Mouse (Mus musculus): Measurements from ENCODE around the gene Ccdc9. TPM values are rescaled to one million over a fixed set of nuclear protein-coding genes. Genes with fewer than 3 reads are reported as not detected.
A peak's percentile ranks its signal among the peaks of the same experiment; 100 is the strongest.

The Ccdc9 gene
- total and polyA plus RNA-seq, 3 experiments: 63.6 to 97.1 TPM; not detected in 1

DNA sequence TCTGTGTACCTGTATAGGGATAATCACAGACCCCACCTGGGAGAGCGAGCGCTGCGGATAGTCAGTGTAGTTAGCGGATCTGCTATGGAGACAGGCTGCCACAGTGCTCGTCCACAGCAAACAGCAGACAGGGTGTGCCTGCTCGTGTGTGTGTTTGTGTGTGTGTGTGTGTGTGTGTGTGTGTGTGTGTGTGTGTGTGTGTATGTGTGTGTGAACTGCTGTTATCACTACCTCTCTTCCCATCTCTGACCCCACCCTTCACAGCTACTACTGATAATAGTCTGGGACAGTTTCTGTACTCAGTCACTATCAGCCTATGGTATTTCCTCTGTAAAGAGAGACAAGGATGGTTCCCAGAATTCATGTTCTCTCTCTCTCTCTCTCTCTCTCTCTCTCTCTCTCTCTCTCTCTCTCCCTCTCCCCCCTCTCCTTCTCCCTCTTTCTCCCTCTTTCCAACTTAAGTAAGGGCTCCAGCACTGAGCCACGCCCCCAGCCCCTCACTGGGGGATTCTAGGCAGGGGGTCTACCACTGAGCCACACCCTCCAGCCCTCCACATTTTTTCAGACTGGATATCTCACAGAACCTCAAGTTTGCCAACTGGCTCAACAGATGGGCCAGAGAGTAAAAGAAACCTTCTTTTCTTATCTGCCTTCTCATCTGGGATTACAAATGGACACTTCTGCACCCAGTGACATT lies 46.2 kb downstream of the Ccdc9 start (continued):
- no peak for TF ChIP-seq CTCF (IDR thresholded peaks at IDR 0.05 in 2 of 3, conservative IDR thresholded peaks at IDR 0.05 in 1 of 3; ENCODE audit: control insufficient read depth in 1 of 3, insufficient read depth in 1 of 3, low read depth in 2 of 3, low read length in 3 of 3, poor library complexity in 1 of 3, severe bottlenecking in 1 of 3)
- no peak for TF ChIP-seq MAX (IDR thresholded peaks at IDR 0.05; ENCODE audit: low read length)
- TF ChIP-seq EP300 (IDR thresholded peaks at IDR 0.05; ENCODE audit: low read depth in 1 of 2, low read length in 2 of 2): peak; percentile 73 to 84
- no peak for TF ChIP-seq MYC (IDR thresholded peaks at IDR 0.05; ENCODE audit: low read depth, low read length)
- peak; percentile 69; the same call in 1 of the 2 replicates for TF ChIP-seq TCF12 (IDR thresholded peaks at IDR 0.05; ENCODE audit: low read depth, low read length)
- TF ChIP-seq MAZ (IDR thresholded peaks at IDR 0.05; ENCODE audit: low read depth, low read length): peak; percentile 71; the same call in 1 of the 2 replicates
- no peak for TF ChIP-seq POLR2A (IDR thresholded peaks at IDR 0.05; ENCODE audit: control insufficient read depth in 1 of 2, insufficient read depth in 1 of 2, low read depth in 1 of 2, low read length in 2 of 2, poor library complexity in 1 of 2)
- TF ChIP-seq JUND (IDR thresholded peaks at IDR 0.05; ENCODE audit: low read depth, low read length): no peak
- TF ChIP-seq ZMIZ1 (IDR thresholded peaks at IDR 0.05; ENCODE audit: low read depth, low read length): no peak
- no peak for TF ChIP-seq GABPA (IDR thresholded peaks at IDR 0.05; ENCODE audit: low read depth, low read length)
- peak; percentile 58; the same call in 1 of the 2 replicates for TF ChIP-seq MXI1 (IDR thresholded peaks at IDR 0.05; ENCODE audit: low read depth, low read length)
- TF ChIP-seq RAD21 (IDR thresholded peaks at IDR 0.05; ENCODE audit: low read depth, low read length): no peak
- TF ChIP-seq RCOR1 (IDR thresholded peaks at IDR 0.05; ENCODE audit: low read depth, low read length): peak; percentile 77
- TF ChIP-seq MEF2A (IDR thresholded peaks at IDR 0.05; ENCODE audit: extremely low read depth, insufficient replicate concordance, low read depth, low read length, poor library complexity, severe bottlenecking): no peak
- TF ChIP-seq CHD2 (IDR thresholded peaks at IDR 0.05; ENCODE audit: low read length): no peak
- no peak for TF ChIP-seq TAL1 (IDR thresholded peaks at IDR 0.05; ENCODE audit: low read length)
- 0 out of 2 replicates have a peak, but pooled peaks have one; percentile 24 for TF ChIP-seq BHLHE40 (IDR thresholded peaks at IDR 0.05; ENCODE audit: borderline replicate concordance, low read depth, low read length)
- TF ChIP-seq SIN3A (IDR thresholded peaks at IDR 0.05; ENCODE audit: low read length): peak; percentile 76

DNA sequence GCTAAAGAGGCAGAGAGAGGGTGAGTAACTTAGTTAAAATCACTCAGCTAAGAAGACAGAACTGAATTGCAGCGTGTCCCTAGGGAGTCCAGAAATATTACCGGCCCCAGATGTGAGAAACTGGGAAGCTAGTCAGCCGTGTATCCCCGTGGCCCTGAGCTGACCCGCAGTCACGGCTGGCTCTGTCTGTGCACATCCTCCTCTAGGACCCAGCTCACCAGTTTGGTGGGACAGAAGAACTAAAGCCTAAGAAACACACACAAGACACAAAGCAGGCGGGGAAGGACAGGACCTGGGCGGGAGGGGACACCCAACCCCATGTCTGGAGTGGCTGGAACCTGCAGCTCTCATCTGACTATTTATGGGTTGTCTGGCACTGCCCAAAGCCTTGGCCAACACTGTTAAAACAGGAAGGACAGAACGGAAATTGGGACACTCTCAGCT lies 47.0 kb downstream of the Ccdc9 start:
- Histone ChIP-seq H3K27ac (ENCODE audit: control insufficient read depth, low read depth, low read length) (peak overlapping the region; percentile 73), H3K79me2 (ENCODE audit: control insufficient read depth, insufficient read depth, low read length, poor library complexity) (no peaks in the 10 kb centered on the region), H3K36me3 (ENCODE audit: control insufficient read depth in 1 of 2, insufficient read depth in 2 of 2, low read length in 2 of 2) (peaks cover 0 to 17% of the 10 kb centered on the region in 2 experiments; a peak in 2 of 4 replicates), H3K9me3 (replicated peaks; ENCODE audit: insufficient read depth, low read length) (no peaks in the 10 kb centered on the region), H3K4me1 (ENCODE audit: control insufficient read depth in 1 of 2, insufficient read depth in 2 of 2, low read length in 2 of 2) (peaks cover 3 to 21% of the 10 kb centered on the region in 2 experiments; a peak in 3 of 4 replicates), H3K4me3 (ENCODE audit: control insufficient read depth in 1 of 2, insufficient read depth in 1 of 2, low read depth in 2 of 2, low read length in 2 of 2) (peak overlapping the region; percentile 49 to 54; a peak in 3 of 4 replicates), H3K27me3 (ENCODE audit: control insufficient read depth in 1 of 2, insufficient read depth in 2 of 2, low read length in 2 of 2) (no peaks in the 10 kb centered on the region), H3K9ac (ENCODE audit: control insufficient read depth, low read depth, low read length, poor library complexity, severe bottlenecking) (peak overlapping the region; percentile 69)
- TF ChIP-seq TBP (IDR thresholded peaks at IDR 0.05; ENCODE audit: low read depth, low read length): no peak
- DNase-seq (ENCODE audit: low read depth, low spot score): peak; percentile 31
